Comparison of ENCODE assay signal across 8 mouse cellular contexts in the genomic region with DNA sequence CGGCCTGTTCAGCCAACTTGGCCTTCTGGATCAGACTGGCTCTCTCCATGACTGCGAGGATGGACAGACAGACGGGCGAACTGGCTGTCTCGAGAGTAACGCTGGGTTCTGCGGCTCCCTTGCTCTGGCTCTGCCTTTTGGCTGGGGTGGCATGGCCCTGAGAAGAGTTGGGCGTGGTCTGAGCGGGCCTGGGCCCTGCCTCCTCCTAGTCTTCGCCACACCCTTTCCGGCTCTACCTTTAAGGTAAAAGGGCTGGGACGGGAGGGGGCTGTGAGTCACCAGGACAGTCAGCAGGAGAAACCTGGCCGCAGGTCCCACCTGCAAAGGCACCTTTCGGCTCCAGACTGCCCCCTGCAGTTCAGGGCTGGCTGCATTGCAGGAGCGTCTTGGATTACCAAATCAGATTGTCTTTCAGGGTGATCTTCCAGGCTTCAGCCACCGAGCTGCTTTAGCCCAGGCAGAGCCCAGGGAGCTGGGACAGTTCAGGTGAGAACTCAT. TPM values are rescaled to one million over a fixed set of nuclear protein-coding genes. Genes with fewer than 3 reads are reported as not detected.
DNase-seq lines count a peak whose midpoint lies in the region; ATAC-seq and TF ChIP-seq lines count a peak whose summit lies in the region.

A gene (minus strand): TSS at position 448 of the 498 bp plus-strand sequence.

- peak within 1 kb of the TSS; percentile 56 for H3K4me3 ChIP-seq in embryonic facial prominence, embryonic 15.5 days (replicated peaks)
- peak within 1 kb of the TSS; percentile 5; the same call in 1 of the 2 replicates for H3K4me3 ChIP-seq in hindbrain, embryonic 16.5 days (ENCODE audit: low read length)
- no peak within 1 kb of the TSS for H3K4me3 ChIP-seq in liver, adult 2 months (ENCODE audit: insufficient read depth, low read depth, low read length)
- no peak within 1 kb of the TSS for H3K4me3 ChIP-seq in neural tube, embryonic 12.5 days

- no peak for TF ChIP-seq POLR2A in liver, adult 2 months (IDR thresholded peaks at IDR 0.05; ENCODE audit: extremely low read depth, insufficient read depth, low read length)

- peaks cover 19% of the 10 kb centered on the region for H3K36me3 ChIP-seq in embryonic facial prominence, embryonic 15.5 days
- peaks cover 3% of the 10 kb centered on the region; the same call in 1 of the 2 replicates for H3K36me3 ChIP-seq in hindbrain, embryonic 16.5 days (ENCODE audit: control insufficient read depth, insufficient read depth, low read length)
- peaks cover 1% of the 10 kb centered on the region; the same call in 1 of the 2 replicates for H3K36me3 ChIP-seq in liver, adult 2 months (ENCODE audit: control insufficient read depth, insufficient read depth, low read length)
- H3K36me3 ChIP-seq in neural tube, embryonic 12.5 days: peaks cover 22% of the 10 kb centered on the region

- peak within 1 kb of the TSS; percentile 15; the same call in 1 of the 2 replicates for H3K9ac ChIP-seq in embryonic facial prominence, embryonic 15.5 days
- H3K9ac ChIP-seq in hindbrain, embryonic 16.5 days (ENCODE audit: low read depth, low read length): no peak within 1 kb of the TSS
- no peak within 1 kb of the TSS for H3K9ac ChIP-seq in liver, adult 2 months (ENCODE audit: low read depth, low read length)
- H3K9ac ChIP-seq in neural tube, embryonic 12.5 days: no peak within 1 kb of the TSS

- peaks cover 49% of the 10 kb centered on the region for H3K4me1 ChIP-seq in embryonic facial prominence, embryonic 15.5 days
- H3K4me1 ChIP-seq in hindbrain, embryonic 16.5 days (ENCODE audit: control insufficient read depth, insufficient read depth, low read depth, low read length): peaks cover 11% of the 10 kb centered on the region; the same call in 1 of the 2 replicates
- peaks cover 2% of the 10 kb centered on the region; the same call in 1 of the 2 replicates for H3K4me1 ChIP-seq in liver, adult 2 months (ENCODE audit: control insufficient read depth, insufficient read depth, low read length)
- H3K4me1 ChIP-seq in neural tube, embryonic 12.5 days: peaks cover 16% of the 10 kb centered on the region

- H3K9me3 ChIP-seq in embryonic facial prominence, embryonic 15.5 days (replicated peaks): no peaks in the 10 kb centered on the region
- H3K9me3 ChIP-seq in hindbrain, embryonic 16.5 days (ENCODE audit: control insufficient read depth, low read length): no peaks in the 10 kb centered on the region
- H3K9me3 ChIP-seq in neural tube, embryonic 12.5 days: no peaks in the 10 kb centered on the region

- peaks cover 29% of the 10 kb centered on the region for H3K27me3 ChIP-seq in embryonic facial prominence, embryonic 15.5 days
- H3K27me3 ChIP-seq in hindbrain, embryonic 16.5 days (replicated peaks; ENCODE audit: control insufficient read depth, insufficient read depth, low read length): peaks cover 40% of the 10 kb centered on the region
- no peaks in the 10 kb centered on the region for H3K27me3 ChIP-seq in liver, adult 2 months (ENCODE audit: control insufficient read depth, insufficient read depth, low read length)
- H3K27me3 ChIP-seq in neural tube, embryonic 12.5 days (replicated peaks): peaks cover 58% of the 10 kb centered on the region

- peak; percentile 26; the same call in 1 of the 2 replicates for ATAC-seq in embryonic facial prominence, embryonic 15.5 days (ENCODE audit: insufficient number of reproducible peaks, low FRiP score, low TSS enrichment, low read depth)
- ATAC-seq in hindbrain, embryonic 16.5 days: no peak
- no peak for ATAC-seq in neural tube, embryonic 12.5 days (ENCODE audit: low FRiP score, low read depth)

- peak; percentile 61 to 76 for DNase-seq in CD8-positive naive resting alpha-beta T cell, adult 2 months (ENCODE audit: low read depth in 2 of 2, low spot score in 2 of 2)
- peak; percentile 83 for DNase-seq in WW6 (ENCODE audit: low read depth, low spot score)
- no peak for DNase-seq in liver, adult 2 months (ENCODE audit: extremely low read depth, low read depth, low spot score)
- peak; percentile 54 for DNase-seq in urinary bladder, postnatal 10 days (ENCODE audit: low spot score)
- DNase-seq in left cerebral cortex, adult 11 months (ENCODE audit: low spot score): no peak

- 3% methylated on average over 16 of the region's 16 CpGs for WGBS in embryonic facial prominence, embryonic 15.5 days
- 3% methylated on average over 16 of the region's 16 CpGs for WGBS in hindbrain, embryonic 16.5 days
- WGBS in liver, adult 2 months: 6% methylated on average over 16 of the region's 16 CpGs
- WGBS in neural tube, embryonic 12.5 days: 2% methylated on average over 16 of the region's 16 CpGs

- peak within 1 kb of the TSS; percentile 71 for H3K27ac ChIP-seq in embryonic facial prominence, embryonic 15.5 days (replicated peaks)
- H3K27ac ChIP-seq in hindbrain, embryonic 16.5 days (ENCODE audit: low read depth, low read length): no peak within 1 kb of the TSS
- no peak within 1 kb of the TSS for H3K27ac ChIP-seq in liver, adult 2 months (replicated peaks; ENCODE audit: insufficient read depth, low read depth, low read length)
- no peak within 1 kb of the TSS for H3K27ac ChIP-seq in neural tube, embryonic 12.5 days

- TF ChIP-seq CTCF in liver, adult 2 months (IDR thresholded peaks at IDR 0.05; ENCODE audit: low read depth, low read length): peak; percentile 80

- H3K4me2 ChIP-seq in embryonic facial prominence, embryonic 15.5 days (replicated peaks): peak within 1 kb of the TSS; percentile 37
- no peak within 1 kb of the TSS for H3K4me2 ChIP-seq in hindbrain, embryonic 16.5 days (ENCODE audit: low read length)
- peak within 1 kb of the TSS; percentile 16; the same call in 1 of the 2 replicates for H3K4me2 ChIP-seq in neural tube, embryonic 12.5 days (replicated peaks)

- H3K79me2 ChIP-seq in liver, adult 2 months (ENCODE audit: control insufficient read depth, insufficient read depth, low read length): no peaks in the 10 kb centered on the region

RNA-seq across cellular contexts. Expression of the gene that starts here (rescaled TPM):
- polyA plus RNA-seq in embryonic facial prominence, embryonic 15.5 days (2015; fragmentation: Nextera tagmentation; extraction: Ambion mirVana): 347 and 362 TPM in 2 replicates
- 2.1 and 2.2 TPM in 2 replicates for polyA plus RNA-seq in hindbrain, embryonic 16.5 days (2015; fragmentation: Nextera tagmentation; extraction: Ambion mirVana)
- 0.55 and 0.81 TPM in 2 replicates for total RNA-seq in liver, adult 2 months (2014; rRNA removed)
- 0.54 and 0.77 TPM in 2 replicates for polyA plus RNA-seq in liver, adult 2 months (2012; rRNA removed)
- 8.3 and 9.5 TPM in 2 replicates for polyA plus RNA-seq in neural tube, embryonic 12.5 days (2016; fragmentation: Nextera tagmentation; extraction: Ambion mirVana)

Comparison
In these comparisons a context has a peak if more than half of its experiments do, and no peak if none do; other contexts are left out.
1. RNA of the gene that starts here (polyA plus RNA-seq): 347 to 362 TPM in embryonic facial prominence, embryonic 15.5 days; 8.3 to 9.5 TPM in neural tube, embryonic 12.5 days, 2.1 to 2.2 TPM in hindbrain, embryonic 16.5 days and 0.54 to 0.77 TPM in liver, adult 2 months; every median in the first group is over 10 times any median in the second.
2. DNase-seq: peak in CD8-positive naive resting alpha-beta T cell, adult 2 months (2 of 2), WW6 (single experiment) and urinary bladder, postnatal 10 days (single experiment); none in liver, adult 2 months (single experiment) and left cerebral cortex, adult 11 months (single experiment).
3. H3K4me3 ChIP-seq: peak in embryonic facial prominence, embryonic 15.5 days (single experiment) and hindbrain, embryonic 16.5 days (single experiment); none in liver, adult 2 months (single experiment) and neural tube, embryonic 12.5 days (single experiment).